Mouse (Mus musculus): ENCODE measurements around the gene Rab40c.
"Not testable (repeated sequence)": the region's sequence is repeated elsewhere in the genome, so short reads cannot be mapped to it uniquely, and the experiment has no call there.

The Rab40c gene

DNA sequence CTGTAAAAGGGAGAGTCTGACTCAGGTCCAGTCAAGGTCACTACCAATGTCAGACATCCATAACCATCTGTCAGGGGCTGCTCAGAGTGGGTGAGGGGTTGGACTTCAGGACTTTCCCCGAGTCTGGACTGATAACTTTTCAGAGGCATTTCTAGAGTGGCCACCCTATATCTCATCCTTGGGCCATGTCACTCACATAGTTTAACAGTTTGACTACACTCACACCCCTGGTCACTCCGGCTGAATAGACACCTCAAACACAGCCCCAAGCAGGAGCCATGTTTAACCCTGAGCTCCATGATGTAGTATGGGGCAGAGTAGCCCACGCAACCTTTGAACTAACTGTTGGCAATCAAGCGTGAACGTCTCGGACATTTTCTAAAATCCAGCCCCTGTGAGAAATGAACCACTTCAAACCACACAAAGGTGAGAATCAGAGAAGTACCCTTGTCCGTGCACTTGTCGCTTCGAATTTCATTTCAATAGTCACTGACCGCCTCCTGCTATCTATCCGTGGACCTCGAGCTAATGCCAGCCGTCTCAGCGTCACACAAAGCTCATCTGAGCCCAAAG lies 45.3 kb downstream of the Rab40c start:
- DNase-seq, result no peak

DNA sequence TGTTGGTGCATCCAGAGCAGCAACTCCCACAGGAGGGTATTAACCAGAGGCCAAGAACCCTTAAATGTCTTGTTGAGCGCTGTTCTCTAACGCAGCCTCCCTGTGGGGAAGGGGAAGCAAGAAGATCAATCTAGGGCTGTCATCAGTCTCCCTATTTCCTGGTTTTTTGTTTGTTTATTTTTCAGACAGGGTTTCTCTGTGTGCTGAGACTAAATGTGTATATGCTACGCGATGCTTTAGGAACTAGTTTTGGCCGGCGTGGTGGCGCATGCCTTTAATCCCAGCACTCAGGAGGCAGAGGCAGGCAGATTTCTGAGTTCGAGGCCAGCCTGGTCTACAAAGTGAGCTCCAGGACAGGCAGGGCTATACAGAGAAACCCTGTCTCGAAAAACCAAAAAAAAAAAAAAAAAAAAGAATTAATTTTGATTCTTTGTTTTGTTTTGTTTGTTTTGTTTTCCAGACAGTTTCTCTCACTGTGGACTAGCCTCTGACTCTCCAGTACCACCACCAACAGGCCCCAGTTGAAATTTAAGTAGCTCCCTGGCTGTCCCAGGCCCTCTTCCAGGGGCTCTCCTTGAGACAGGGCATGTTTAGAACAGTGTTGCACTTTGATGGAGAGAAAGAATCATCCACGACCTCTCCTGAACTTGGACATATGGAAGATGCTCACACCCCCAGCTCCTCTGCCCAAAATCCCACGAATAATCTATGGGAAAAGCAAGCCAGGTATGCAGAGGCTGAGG lies 46.0 kb downstream of the Rab40c start:
- DNase-seq, result no peak

DNA sequence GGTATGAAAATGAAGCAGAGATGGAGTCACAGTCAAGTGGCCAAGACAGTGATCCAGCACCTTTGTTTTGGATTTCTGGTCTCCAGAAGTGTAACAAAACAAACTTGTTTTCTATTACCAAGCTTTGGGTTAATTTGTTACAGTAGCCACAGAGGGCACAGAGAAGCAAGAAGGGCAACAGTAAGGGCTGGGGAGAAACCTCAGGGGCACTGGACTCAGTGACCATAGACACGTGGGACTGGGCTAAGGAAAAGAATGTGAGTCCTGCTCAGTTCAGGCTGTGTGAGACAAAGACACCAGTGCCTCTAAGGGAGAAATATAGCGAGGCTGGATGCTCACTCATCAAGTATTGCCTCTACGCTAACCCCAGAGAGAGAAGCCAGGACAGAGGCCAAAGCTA lies 46.9 kb downstream of the Rab40c start:
- no peak for DNase-seq

DNA sequence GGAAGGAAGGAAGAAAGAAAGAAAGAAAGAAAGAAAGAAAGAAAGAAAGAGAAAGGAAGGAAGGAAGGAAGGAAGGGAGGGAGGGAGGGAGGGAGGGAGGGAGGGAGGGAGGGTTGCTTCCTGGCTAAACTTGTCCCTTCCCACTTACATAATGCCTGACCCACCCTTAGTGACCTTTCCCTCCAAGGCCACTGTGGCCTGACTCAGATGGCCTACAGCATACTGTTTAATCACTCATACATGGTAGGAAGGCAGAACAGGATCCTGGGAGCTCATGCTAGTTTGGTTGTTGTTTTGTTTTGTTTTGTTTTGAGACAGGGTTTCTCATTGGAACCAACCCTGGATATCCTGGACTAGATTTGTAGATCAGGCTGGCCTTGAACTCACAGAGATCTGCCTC lies 48.0 kb downstream of the Rab40c start:
- not testable (repeated sequence) for DNase-seq

DNA sequence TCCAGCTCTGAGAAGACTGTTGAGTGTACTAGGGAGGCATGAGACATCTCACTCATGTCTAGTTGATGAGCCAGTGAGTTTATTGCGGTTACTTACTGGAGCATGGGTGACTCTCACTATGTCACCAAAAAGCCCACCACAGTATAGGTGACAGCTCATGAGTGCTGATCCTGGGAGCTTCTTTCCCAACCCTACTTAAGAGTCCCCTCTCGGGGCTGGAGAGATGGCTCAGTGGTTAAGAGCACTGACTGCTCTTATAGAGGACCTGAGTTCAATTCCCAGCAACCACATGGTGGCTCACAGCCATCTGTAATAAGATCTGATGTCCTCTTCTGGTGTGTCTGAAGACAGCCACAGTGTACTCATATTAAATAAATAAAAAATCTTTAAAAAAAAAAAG lies 49.6 kb downstream of the Rab40c start:
- DNase-seq, result no peak

DNA sequence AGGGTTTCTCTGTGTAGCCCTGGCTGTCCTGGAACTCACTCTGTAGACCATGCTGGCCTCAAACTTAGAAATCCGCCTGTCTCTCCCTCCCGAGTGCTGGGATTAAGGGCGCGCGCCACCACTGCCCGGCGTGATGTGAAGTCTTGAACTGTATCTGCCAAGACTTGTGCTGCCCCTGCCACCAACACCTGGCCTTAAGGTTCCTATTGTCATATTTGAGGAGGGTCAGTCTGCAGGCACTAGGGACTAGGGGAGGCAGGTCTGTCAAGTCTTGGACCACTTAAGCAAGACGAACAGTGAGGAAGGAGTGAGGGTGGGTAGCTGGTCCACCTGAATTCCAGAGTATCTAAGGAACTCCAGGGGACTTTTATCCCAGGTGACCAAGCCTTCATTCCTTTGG lies 50.0 kb downstream of the Rab40c start:
- no peak for DNase-seq

DNA sequence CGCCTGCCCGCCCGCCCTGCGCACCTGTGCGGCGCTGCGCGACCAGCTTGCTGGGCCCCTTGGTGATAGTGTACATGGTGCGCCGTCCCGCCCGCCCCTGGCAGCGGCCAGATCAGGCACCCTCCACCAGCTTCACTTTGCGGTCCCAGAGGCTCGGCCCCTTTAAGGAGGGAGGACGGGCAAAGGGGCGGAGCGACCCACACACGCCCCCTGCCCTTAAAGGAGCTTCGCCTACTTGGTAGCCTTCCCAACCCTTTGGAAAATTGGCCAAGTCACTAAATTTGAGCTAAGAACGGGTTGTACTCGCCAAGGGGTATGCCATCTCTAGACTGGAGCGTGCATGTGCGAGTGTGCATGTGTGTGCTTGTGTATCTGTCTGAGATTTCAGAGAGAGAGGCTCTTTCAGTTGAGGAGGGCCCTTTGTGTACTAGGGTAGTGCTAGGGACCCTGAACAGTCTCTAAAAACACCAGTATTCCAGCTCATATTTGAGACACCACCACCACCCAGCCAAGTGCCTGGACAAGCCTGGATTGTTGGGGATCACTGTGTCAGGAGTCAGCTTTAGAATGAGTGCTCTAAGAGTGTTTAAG lies 50.8 kb downstream of the Rab40c start, which contains the start of gene Mcrip2:
Gene Mcrip2 (minus strand): TSS at position 164 of the 591 bp plus-strand sequence.
- peak; percentile 83 for DNase-seq

DNA sequence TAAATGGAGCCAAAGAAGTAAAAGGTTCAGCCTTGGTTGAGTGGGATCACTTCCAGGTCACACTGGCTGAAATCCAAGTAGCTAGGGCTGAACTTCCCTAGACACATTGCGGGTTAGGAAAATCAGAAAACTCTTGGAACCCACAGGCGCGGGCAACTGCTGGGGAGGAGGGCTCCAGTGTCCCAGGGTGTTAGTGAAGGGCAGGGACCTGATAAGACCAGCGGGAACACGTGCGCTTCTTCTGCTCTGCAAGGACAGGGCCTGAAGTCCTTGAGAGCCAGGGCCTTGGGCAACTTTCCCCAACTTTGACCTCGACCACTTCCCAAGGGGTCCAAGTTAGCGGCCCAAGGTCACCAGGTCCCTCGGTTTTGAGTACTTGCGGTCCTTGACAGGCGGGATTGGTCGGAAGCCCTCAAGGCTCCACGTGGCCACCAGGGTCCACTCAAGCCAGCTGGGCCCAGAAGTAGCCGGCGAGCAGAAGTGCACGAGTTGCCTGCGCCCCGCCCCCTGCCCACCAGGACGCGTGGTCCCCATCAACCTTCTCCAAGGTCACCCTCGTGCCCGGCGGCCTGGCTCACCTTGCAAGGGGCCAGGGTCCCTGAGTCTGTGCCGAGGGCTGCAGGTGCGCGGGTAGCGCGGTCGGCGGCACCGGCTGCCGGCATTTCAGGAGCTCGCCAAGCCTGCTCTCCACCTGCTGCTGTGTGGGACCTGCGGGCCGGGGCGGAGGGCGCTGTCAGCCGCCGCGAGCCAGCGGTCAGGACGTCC lies 51.5 kb downstream of the Rab40c start:
- DNase-seq, result peak; percentile 52

DNA sequence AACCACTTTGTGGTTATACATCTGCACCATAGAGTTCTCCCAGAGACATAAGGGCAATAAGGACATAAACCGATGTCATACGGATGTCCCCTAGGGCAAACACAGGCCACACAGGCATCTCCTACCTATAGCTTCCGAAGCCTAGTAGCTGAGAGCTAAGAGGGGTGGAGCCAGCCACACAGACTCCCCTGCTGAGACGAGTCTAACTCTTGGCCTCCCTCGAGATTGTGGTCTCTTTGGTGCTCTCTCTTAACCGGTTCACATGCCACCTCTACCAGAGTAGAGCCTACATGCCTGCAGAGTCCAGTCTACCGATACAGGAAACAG lies 52.1 kb downstream of the Rab40c start:
- no peak for DNase-seq

DNA sequence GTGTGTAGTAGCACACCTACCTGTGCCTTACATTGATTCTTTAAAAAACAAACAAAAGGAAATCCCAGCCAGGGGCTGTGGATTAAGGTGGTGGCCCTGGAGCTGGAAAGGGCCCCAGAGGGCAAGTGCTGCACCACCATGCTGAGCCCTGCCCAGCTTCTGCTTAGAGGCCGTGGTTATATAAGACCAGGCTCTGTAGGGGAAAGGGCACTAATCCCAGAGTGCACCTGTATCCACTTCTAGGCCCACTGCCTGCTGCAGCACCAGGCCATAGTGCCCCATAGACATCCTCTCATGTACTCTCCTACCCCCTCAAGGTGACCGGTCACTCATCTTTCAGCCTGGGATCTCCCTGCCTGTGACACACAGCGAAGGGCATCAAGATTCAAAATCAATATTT lies 53.4 kb downstream of the Rab40c start:
- no peak for DNase-seq

DNA sequence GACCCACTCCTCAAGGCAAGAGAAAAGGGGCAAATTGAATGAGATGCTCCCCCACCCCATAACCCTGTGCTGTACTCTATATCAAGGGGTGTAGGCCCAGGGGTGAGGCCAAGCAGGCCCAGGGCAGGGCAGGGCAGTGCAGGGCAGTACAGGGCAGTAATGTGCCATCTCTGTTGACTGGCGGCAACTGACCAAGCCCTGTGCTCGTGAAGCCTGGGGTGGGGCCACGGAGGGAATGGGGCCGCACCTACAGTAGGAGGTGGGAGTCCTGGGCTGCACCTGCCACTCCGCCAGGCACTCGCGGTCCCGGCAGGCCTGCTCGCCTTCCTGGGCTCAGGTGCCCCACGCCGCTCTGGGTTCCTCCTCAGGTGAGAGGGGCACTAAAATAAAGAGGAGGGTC lies 54.2 kb downstream of the Rab40c start:
- DNase-seq, result no peak

DNA sequence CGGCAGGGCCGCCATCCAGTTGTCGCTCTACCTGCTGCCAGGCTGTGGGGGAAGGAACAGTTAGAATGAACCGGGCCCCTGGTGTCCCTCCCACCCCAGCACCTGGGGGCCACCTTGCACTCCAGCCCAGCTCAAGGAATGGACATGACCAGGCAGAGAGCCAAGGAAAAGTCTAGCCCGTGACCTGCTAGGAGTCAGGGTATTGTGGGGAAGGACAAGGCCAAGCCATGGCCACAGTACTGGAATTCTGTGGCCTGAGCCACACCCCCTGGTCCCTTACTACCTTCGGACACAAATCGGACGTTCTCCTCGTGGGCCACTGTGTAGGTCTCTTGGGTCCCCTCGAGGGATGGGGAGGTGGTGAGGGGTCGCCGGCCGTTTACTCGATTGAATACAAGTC lies 55.2 kb downstream of the Rab40c start:
- DNase-seq, result no peak

DNA sequence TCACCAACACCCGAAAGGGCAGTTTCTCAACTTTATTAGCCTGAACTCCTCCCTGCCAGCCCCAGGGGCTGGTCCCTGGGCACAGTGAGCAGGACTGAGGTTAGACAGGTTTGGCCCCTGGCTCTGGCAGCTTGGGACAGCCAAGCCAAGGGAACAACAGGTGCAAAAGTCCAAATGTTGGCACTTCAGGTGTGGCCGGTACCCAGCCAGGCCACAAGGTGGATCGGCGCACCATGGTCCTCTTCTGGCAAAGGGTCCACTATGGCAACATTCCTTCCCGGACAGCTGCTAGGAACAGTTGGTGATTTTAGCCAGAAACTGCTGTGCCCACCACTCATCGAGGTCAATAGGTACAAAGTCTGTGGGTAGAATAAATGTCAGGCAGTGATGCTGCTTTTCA lies 55.8 kb downstream of the Rab40c start:
- DNase-seq, result no peak

DNA sequence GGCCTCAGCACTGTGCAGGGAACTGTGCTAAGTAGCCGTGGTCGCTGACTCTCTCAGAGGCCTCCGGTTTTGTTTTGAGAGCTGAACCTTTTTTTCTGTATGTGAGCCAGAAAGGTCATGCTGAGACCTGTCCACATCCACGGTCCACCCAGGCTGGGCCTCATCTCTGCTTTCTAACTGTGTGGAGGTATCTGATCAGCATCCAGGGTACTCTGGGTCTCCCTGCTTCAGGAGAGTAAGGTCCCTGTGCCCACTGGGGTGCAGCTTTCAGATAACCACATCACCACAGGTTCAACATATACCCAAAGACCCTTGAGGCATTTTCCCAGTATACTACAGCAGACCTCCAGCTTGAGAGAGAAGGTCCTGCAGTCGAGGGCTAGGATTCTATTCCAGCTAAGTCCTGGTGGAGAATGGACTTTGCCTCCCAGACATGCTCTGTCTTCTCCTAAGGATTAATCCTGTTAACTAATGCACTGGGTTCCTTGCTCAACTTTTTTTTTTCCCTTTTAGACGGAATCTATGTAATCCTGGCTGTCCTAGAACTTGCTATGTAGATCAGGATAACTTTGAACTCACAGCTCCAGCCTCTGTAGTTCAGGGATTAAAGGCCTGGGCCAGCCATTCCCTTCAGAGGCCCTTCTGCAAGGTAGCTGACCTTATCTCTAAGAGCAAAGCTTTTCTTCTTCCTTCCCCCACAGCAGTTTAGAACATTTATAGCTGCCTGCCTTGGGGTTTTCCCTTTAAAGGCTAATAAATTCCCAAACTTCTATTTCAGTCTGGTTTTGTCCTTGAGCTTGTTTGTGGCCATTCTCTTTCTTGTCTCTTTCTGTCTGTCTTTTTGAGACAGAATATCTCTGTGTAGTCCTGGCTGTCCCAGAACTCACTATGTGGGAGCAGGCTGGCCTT lies 57.6 kb downstream of the Rab40c start:
- no peak for DNase-seq

DNA sequence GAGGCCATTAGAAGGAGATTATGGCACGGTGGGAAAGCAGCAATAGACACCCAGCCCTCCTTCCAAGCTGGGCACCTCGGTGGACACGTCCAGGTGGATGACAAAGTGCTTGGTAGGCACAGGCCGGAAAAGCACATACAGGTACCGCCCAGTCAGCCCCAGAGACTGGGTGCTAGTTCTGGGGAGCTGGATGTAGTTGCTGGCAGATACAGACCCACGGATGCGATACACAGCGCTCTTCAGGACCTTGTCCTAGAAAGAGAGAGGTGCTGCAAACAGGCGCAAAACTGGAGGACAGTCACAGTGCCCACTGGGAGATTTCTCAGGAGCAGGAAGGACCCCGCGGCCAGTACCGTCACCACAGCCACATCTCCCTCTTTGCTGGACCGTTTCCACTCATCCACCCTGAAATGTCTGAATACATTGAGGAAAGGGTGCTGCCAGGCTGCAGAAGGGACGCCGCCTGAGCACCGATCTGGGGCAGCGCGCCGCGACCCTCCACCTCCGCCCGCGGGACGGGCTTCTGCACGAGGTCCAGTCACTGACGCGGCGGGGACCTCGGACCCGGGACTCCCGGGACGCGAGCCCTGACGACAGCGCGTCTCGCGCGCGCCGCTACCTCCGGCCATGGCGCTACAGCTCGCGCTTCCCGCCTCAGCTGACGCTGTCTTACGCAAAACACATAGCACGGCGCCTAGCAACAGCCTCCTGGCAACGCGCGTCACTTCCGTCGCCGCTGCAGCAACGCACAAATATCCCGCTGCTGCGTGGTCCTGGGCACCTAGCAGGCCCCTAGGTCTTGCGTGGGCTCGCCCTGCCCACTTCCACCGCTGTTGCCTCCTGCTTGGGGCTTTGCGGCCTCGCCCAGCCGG lies 58.5 kb downstream of the Rab40c start, which contains the start of gene Wdr90:
Gene Wdr90 (minus strand): TSS at position 670 of the 872 bp plus-strand sequence.
- DNase-seq, result peak; percentile 91

DNA sequence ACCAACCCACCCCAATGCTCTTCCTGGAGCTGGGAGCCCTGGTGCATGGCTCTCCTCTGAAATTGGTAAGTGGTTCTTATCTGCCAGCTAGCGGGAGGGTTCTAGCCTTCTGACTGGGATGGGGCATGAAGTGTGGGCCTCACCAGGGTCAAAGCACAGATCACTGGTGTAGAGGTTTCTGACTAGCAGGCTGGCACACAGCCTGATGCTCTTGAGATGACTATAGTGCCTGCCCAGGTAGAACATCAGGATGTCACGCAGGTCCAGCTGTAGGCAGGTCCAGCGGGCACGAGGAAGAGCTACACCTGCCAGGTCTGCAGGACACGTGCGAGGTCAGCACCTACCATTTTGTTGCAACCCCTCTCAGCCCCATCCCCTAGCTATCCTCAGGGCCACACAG lies 59.3 kb downstream of the Rab40c start:
- no peak for DNase-seq

DNA sequence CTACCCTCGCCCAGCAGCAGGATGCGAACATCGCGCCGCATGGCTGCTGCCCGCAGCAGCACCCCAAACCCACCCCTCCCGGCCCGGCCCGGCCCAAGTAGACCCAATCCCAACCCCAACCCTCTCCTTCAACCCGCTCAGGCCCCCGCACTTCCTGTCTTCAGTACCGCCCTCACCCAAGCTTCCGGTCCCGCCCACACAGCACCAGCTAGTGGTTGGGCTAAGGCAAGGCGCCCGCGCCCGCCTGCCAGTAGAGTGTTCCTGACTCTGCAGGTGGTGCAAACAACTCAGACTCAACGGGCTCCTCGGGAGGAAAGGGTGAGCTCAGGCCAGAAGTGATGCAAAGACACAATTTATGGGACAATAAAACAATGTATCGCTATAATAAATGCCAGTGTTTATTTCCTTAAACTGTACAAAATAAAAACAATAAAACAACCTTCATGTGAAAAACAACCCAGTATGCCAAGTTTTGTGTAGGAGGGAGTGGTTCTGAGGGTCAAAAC lies 75.1 kb downstream of the Rab40c start, which contains the start of gene Rhot2:
Gene Rhot2 (minus strand): TSS at position 456 of the 506 bp plus-strand sequence.
- peak; percentile 96 for DNase-seq

DNA sequence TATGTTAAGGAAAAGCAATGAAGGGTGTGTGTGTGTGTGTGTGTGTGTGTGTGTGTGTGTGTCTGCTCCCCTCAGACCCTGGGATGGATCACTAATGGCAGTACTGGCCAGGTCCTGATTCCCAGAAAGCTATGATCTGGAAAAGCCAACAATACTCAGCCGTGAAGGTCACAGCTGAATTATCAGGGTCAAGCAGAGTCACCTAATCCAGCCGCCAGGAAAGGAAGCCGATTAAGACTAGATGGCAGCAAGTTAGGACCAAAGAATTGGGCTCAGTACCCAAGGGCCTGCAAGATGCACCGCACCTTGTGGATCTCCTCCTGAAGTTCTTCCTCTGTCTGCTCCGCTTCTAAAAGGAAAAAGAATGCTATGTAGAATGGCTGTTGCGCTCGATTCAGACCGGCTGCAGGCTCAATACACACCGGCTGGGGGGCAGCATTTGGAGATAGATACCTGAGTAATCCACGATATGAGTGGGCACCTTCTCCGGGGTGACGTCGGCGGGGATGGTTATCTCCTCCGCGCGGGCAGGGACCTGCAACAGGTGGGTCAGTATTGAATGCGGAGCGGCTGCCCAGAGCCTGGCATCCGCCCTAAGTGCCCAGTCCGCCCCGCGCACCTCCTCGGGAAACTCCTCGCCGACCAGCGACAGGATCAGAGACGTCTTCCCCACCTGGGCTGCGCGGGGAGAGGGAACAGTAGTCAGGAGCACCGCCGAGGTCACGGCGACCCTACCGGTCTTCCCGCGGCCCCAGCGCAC lies 75.7 kb downstream of the Rab40c start:
- DNase-seq, result no peak

DNA sequence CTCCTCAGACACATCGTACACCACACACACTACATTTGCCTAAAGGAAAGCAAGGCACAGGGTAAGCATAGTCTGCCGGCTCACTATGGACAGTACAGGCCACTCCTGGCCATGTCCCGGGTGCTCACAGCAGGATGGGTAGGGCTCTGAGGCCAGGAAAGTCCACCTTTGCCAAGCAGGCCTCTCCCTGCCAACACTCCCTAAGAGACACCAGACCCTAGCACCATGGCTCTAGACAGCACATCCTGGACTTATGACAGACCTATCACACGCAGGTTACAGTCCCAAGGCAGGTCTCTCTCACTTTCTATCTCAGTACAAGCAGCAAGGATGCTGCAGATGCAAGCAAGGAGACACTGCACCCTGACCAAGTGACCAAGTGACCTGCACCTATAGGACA lies 76.4 kb downstream of the Rab40c start:
- DNase-seq, result no peak

DNA sequence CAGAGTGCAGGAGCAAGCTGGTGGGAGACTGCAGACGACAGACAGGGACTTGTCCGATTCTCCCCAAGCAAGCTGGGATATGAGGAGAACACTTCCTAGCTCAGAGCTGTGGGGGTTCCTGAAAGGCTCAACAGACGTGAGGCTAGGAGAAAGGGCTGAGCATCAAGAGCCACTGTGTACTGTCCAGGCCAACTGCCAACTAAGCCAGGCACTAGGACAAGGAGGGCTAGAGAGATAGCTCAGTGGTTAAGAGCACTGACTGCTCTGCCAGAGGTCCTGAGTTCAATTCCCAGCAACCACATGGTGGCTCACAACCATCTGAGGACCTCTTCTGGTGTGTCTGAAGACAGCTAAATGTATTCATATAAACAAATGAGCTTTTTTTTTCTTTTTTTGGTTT lies 77.0 kb downstream of the Rab40c start:
- no peak for DNase-seq
